Mouse (Mus musculus) kidney, embryonic 16.5 days (tissue): ENCODE results near the gene Arhgap22. TPM values are rescaled to one million over a fixed set of nuclear protein-coding genes. Genes with fewer than 3 reads are reported as not detected.

Experiments used
- ATAC-seq: fragments of 200-750 bp; cut with Nextera tagmentation; 2 replicates; pipeline ENCODE4 v1.8.0; 2017; ENCODE audit warnings: moderate TSS enrichment; ENCODE audit not compliant: low FRiP score, low TSS enrichment
- H3K27ac ChIP-seq: fragments of 300-500 bp; sonication (generic); 2 replicates; pipeline ENCODE4 v1.5.1; 2014; ENCODE audit warnings: low read length
- H3K27me3 ChIP-seq: fragments of 300-500 bp; sonication (generic); 2 replicates; pipeline ENCODE4 v1.6.1; 2014; ENCODE audit warnings: low read length, control low read depth, mixed read lengths; ENCODE audit not compliant: insufficient read depth
- H3K36me3 ChIP-seq: fragments of 300-500 bp; sonication (generic); 2 replicates; pipeline ENCODE4 v1.6.1; 2014; ENCODE audit warnings: low read length, control low read depth, mixed read lengths; ENCODE audit not compliant: insufficient read depth
- H3K4me1 ChIP-seq: fragments of 300-500 bp; sonication (generic); 2 replicates; pipeline ENCODE4 v1.6.1; 2014; ENCODE audit warnings: low read length, control low read depth, mixed read lengths; ENCODE audit not compliant: insufficient read depth
- H3K4me2 ChIP-seq: fragments of 300-500 bp; sonication (generic); replicated peaks from 2 replicates; pipeline ENCODE4 v1.6.1; 2014; ENCODE audit warnings: low read depth, low read length
- H3K4me3 ChIP-seq: fragments of 300-500 bp; sonication (generic); 2 replicates; pipeline ENCODE4 v1.5.1; 2014; ENCODE audit warnings: mild to moderate bottlenecking, low read length
- H3K9ac ChIP-seq: fragments of 300-500 bp; sonication (generic); replicated peaks from 2 replicates; pipeline ENCODE4 v1.6.1; 2014; ENCODE audit warnings: low read length
- H3K9me3 ChIP-seq: fragments of 300-500 bp; sonication (generic); 2 replicates; pipeline ENCODE4 v1.6.1; 2016; ENCODE audit warnings: low read length, control low read depth
- WGBS: fragments of 180-500 bp; shearing (Covaris S2); extraction: QIAGEN DNeasy Blood & Tissue Kit; methylation state at CpG from one replicate; pipeline ENCODE4 v1.1.7; 2014; 5-methylcytosine and 5-hydroxymethylcytosine counted together
- polyA plus RNA-seq: library from polyadenylated mRNA; unstranded; fragments of >200 nt; fragmentation: Nextera tagmentation; extraction: Ambion mirVana; gene quantifications from 2 replicates; pipeline ENCODE4 v1.2.1, GENCODE M21; 2015

The Arhgap22 gene
- polyA plus RNA-seq, 1 experiment from 2014 or later = 3.7 TPM

DNA sequence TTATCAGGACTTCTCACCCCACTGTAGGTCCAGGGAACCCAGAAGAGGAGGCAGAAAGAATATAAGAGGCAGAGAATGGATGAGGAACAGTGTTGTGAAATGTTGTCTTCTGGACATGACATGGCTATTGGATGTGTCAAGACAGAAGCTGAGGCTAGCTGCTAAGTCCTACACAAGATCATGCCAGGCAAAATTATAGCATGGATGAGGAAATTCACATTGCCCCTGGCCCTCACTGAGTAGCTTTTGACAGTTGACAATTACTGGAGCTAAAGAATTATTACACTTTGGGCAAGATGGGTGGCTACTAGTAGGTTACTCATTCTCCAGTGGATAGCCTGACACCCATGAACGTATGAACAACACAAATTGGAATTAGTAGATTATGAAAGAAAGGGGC lies 201.9 kb downstream of the Arhgap22 start:
- Histone ChIP-seq H3K4me3 (no peak overlapping the region), H3K4me2 (no peak overlapping the region), H3K9ac (no peak overlapping the region), H3K9me3 (no peaks in the 10 kb centered on the region), H3K36me3 (no peaks in the 10 kb centered on the region), H3K4me1 (0 out of 2 replicates have a peak, but pooled peaks cover 7% of the 10 kb centered on the region), H3K27ac (no peak overlapping the region), H3K27me3 (no peaks in the 10 kb centered on the region)
- 86% methylated on average over 1 of the region's 1 CpGs for WGBS
- no peak for ATAC-seq

- no peak overlapping the region for H3K9ac ChIP-seq
- no peaks in the 10 kb centered on the region for H3K4me1 ChIP-seq
- ATAC-seq = no peak
- WGBS = 90% methylated on average over 3 of the region's 3 CpGs
- no peak overlapping the region for H3K27ac ChIP-seq
- no peak overlapping the region for H3K4me3 ChIP-seq
- H3K9me3 ChIP-seq = no peaks in the 10 kb centered on the region
- H3K4me2 ChIP-seq = no peak overlapping the region
- no peaks in the 10 kb centered on the region for H3K27me3 ChIP-seq
- H3K36me3 ChIP-seq = no peaks in the 10 kb centered on the region
Observed at GRCm38 (mm10) chr14:33418311-33418909, 204.6 kb downstream of the Arhgap22 start.

Other genes with a start within 250 kb of the Arhgap22 start
- gene Lrrc18, start 222.6 kb upstream of the Arhgap22 start, polyA plus RNA-seq = 0.29 and 0.95 TPM in 2 replicates
- 0.21 TPM in 2 replicates for gene Wdfy4, start 28.5 kb upstream of the Arhgap22 start, polyA plus RNA-seq
- 15.2 and 18.3 TPM in 2 replicates for gene Mapk8, start 233.1 kb downstream of the Arhgap22 start, polyA plus RNA-seq